Mouse (Mus musculus) fibroblast of lung, adult 2 months (primary cell): ENCODE results near the gene Etnk1.
"Not testable (repeated sequence)": the region's sequence is repeated elsewhere in the genome, so short reads cannot be mapped to it uniquely, and the experiment has no call there.

Source experiments
- DNase-seq: peaks from one replicate; pipeline ENCODE4 v3.0.0-alpha.2; 2011; ENCODE audit warnings: low read depth

Gene Etnk1

GRCm38 (mm10) chr6:143166452-143167357, at the start of gene Etnk1:
Gene Etnk1, plus strand, starts transcription at chr6:143167221.
- DNase-seq, result peak; percentile 86

- no peak for DNase-seq
These were observed 47.7 kb upstream of the Etnk1 start for GRCm38 (mm10) chr6:143119325-143119724.

GRCm38 (mm10) chr6:143125721-143126120, 41.3 kb upstream of the Etnk1 start:
- no peak for DNase-seq

GRCm38 (mm10) chr6:143129466-143129865, 37.6 kb upstream of the Etnk1 start:
- DNase-seq, result no peak

DNA sequence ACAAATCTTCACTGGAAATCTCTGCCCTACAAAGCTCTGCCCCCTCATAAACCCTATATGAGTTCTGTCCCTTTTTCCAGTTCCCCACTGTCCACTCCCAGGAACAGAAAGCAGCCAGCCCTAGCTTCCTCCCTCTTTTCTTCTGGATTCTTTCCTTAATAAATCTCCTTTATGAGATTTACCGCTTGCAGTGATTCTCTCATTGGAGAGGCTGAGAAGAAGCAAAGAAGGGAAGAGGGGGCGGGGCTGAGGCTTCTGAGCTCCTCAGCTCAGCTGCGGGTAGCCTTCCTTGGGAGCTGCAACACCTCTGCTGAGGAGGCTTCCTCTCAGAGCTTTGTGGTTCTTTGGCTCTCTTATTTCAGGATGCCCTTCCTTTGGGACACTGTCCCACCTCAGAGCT, 37.1 kb upstream of the Etnk1 start:
- no peak for DNase-seq

- DNase-seq, result no peak
These were observed 36.6 kb upstream of the Etnk1 start for GRCm38 (mm10) chr6:143130411-143130810.

DNA sequence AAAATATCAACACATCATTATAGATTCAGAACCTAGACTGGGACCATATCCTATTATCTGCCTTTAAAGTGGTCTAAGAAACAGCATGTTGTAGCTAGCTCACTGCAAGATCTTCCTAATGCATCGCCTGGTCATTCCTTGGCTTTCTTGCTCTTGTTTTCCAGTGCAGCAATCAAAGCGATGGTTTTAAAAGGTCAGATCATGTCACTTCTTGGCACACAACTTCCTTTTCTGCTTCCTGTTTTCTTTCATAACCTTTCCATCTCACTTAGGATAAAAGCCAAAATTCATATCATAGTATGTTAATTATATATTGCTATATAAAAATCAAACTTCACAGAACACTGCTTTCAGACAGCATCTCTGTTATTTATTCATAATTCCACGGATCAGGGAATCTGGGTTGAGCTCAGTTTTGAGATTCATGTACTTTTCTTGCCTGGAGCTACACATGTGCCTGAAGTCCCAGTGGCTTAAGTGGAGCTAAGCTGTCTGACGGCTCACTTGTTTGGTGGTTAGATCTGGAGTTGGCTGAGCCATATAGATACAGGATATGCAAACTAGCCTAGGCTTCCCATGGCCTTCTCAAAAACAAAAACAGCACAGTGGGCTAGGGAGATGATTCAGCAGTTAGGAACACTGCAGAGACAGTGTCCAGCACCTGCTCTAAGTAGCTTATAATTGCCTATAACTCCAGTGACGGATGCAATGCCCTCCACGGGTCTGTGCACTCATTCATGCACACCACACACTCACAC, 34.9 kb upstream of the Etnk1 start:
- DNase-seq, result no peak

DNA sequence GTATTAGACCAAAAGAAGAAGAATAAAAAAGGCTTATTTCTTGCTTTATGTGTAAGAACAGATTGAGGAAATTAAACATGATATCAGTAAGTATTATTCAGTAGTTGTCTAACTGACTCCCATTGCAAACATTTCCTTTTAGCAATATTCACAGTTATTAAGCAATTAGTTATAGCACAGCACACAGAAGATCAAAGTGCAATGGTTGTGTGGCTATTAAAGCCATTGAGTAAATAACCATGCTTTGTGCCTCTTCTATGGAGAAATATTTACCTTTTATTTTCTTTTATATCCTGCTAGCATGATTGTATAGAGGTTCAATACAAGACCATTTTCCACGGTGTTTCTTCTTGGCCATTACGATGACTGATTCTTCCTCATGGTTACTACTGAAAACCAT, 33.9 kb upstream of the Etnk1 start:
- DNase-seq, result no peak

DNA sequence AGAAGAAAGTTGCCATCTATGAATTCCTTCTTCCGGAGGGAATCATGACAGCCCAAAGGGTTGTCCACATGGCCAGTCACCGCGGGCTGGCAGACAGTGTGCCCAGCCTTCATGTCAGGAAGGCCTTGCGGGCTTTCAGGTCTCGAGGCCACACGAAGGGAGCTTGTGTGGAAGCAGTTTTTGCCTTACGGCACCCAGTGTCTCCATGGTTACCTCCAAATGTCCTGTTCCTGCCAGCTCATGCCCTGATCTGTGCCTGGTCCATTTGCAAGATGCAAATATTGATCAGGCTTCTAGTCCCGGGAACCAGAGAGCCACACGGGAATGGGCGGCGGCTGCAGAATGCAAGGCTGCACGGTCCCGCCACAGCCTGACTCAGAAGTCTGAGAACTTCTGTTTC, 31.9 kb upstream of the Etnk1 start:
- DNase-seq, result no peak

- DNase-seq, result no peak
These were observed 30.3 kb upstream of the Etnk1 start for GRCm38 (mm10) chr6:143136688-143137087.

GRCm38 (mm10) chr6:143137341-143137740, 29.7 kb upstream of the Etnk1 start:
- no peak for DNase-seq

DNA sequence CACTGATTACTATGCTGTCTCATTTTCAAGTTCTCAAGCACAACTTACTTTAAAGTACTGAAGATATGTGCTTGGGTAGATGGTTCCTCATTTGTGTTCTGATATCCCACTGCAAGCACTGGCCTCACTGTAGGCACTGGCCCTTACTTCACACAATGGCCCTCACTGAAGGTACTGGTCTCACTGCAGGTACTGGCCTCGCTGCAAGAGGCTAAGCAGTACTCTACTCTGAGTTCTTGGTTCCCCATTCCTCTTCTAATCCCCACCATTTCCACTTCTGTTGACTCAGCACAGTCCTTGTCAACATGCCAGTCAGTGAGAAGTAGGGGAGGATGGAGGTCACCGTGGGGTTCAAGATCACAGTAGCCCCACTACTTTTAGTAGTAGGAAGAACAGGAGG, 27.6 kb upstream of the Etnk1 start:
- no peak for DNase-seq

DNA sequence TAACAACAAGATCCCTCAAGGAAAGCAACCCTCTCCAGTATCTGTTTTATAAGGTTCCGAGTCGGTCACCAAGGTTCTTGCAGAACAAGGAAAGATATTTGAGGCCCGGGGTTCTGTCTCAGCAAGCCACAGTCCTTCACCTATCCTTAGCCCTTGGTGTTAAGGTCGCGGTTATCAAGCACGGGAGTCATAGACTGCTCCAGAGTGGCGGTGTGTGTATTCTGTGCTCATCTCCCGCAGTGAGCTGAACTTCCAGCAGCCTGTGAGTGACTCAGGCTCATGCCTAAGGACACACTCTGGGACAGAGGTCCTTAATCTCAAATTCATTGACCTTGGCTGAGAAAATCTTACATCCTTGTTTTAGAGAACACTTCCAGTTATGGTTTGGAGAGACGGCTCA, 26.1 kb upstream of the Etnk1 start:
- DNase-seq, result no peak

DNA sequence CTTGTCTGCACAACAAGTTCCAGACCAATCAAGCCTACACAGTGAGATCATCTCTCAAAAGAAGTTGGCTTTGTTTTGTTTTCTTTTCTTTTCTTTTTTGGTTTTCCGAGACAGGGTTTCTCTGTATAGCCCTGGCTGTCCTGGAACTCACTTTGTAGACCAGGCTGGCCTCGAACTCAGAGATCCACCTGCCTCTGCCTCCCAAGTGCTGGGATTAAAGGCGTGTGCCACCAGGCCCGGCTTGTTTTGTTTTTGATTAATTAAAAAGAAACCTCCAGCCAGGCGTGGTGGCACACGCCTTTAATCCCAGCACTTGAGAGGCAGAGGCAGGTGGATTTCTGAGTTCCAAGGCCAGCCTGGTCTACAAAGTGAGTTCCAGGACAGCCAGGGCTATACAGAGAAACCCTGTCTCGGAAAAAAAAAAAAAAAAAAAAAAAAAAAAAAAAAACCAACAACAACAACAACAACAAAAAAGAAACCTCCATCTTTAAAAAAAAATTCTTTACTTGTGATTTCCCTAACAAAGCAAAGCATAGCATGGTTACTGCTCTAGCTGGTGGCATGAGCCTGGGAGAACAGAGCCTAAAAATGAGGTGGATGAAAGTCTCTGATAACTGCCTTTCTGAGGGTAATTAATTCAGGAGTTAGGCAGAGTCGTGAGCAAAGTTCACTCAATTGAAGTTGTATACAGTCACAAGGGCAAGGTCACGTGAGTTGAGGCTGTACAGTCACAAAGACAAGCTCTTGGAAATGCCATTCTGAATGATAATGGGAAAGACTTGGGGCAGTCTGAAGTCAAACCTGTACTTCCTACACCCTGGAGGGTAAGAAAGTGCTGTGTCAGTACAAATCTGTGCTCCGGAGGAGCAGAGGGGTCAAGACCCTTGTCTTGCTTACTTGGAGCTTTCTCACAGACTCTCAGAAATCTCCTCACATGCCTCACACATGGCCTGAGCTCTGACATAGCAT, 25.1 kb upstream of the Etnk1 start:
- DNase-seq, result not testable (repeated sequence)

DNA sequence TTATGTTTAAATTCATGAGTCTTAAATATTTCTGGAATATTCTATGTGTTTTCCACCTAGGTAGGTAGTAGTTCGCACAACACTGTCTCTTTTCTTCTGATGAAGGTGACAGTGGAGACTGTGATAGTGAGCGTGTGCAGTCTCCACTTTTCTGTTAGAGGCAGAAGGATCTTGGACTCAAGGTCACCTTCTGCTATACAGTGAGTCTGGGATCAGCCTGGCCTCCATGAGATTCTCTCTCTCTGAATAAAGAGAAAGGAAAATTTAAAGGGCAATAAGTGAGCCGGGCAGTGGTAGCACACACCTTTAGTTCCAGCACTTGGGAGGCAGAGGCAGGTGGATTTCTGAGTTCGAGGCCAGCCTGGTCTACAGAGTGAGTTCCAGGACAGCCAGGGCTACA, 24.2 kb upstream of the Etnk1 start:
- DNase-seq, result no peak

- DNase-seq, result no peak
These were observed 23.7 kb upstream of the Etnk1 start for GRCm38 (mm10) chr6:143143321-143143720.

DNA sequence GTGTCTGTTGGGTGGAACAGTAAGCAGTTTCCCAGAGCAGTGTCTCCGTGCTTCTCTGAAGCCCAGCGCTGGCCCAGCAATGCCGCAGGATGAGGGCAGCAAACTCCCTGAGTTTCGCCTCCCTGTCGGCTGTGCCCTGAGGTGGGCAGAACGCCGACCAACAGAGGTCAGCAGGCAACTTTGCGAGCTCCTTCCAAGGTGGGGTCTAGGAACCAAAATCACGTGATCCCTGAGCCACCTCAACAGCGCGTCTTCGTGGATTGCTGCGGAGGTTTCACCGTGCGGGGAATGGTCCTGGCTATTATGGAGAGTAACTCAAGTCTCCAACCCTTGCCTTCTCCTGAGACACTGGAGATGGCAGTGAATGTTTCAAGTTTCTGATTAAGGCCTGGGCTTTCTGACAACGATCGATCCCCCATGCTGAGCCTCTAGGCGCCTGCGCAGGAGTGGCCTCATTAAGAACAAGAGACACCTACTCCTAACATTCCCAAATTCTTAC, 23.2 kb upstream of the Etnk1 start:
- DNase-seq, result no peak

GRCm38 (mm10) chr6:143144556-143144955, 22.5 kb upstream of the Etnk1 start:
- DNase-seq, result no peak

DNA sequence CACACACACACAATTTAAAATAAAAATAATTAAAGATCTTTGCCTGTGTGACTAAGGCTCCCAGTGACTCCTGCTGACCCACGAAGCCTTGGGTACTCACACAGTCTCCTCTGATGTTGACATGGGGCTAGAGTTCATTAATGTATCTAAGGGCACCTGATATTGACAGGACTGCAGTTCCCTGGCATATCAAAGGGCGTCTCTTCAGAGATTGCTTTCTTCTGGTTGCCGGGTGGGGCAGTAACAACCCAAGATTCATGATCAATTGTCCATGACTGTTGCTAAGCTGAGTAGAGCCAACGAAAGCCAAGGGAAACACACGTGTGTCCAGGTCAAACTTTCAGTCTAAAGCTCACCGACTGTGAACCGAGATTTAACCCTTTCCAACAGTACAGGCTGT, 22.0 kb upstream of the Etnk1 start:
- DNase-seq, result no peak

DNA sequence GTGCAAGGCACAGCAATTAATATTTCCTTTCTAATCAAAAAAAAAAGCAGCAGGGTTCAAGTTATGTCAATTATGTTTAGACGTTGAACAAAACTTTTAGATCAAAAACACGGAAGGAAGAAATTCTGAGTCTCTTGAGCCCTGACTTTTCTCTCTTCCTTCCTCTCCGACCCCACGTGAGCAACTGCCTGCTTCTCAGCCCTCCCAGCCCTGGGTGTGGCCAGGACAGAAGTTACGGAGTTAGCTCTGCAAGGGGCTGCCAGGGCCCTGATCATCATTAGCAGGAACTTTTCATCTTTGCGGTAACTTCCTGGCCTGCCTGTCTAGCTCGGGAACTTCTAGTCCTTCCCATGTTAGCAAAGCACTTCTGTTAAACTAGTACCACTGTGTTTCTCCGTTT, 20.3 kb upstream of the Etnk1 start:
- no peak for DNase-seq

GRCm38 (mm10) chr6:143148868-143149267, 18.2 kb upstream of the Etnk1 start:
- DNase-seq, result no peak

GRCm38 (mm10) chr6:143149766-143150291, 17.2 kb upstream of the Etnk1 start:
- DNase-seq, result no peak
